Mouse (Mus musculus) intestine, postnatal 0 days (tissue): ENCODE measurements around the gene Ier3. TPM values are rescaled to one million over a fixed set of nuclear protein-coding genes. Genes with fewer than 3 reads are reported as not detected.
A peak's percentile ranks its signal among the peaks of the same experiment; 100 is the strongest.

Experiments used
- ATAC-seq: fragments of 200-750 bp; cut with Nextera tagmentation; 2 replicates; pipeline ENCODE4 v1.8.0; 2017; ENCODE audit warnings: mild to moderate bottlenecking, moderate TSS enrichment, moderate library complexity
- H3K27ac ChIP-seq: fragments of 300-500 bp; sonication (generic); 2 replicates; pipeline ENCODE4 v1.5.1; 2014; ENCODE audit warnings: mild to moderate bottlenecking, low read depth, low read length, moderate library complexity
- H3K27me3 ChIP-seq: fragments of 300-500 bp; sonication (generic); replicated peaks from 2 replicates; pipeline ENCODE4 v1.6.1; 2014; ENCODE audit warnings: low read length, mixed read lengths; ENCODE audit not compliant: control insufficient read depth, insufficient read depth
- H3K36me3 ChIP-seq: fragments of 300-500 bp; sonication (generic); 2 replicates; pipeline ENCODE4 v1.6.1; 2014; ENCODE audit warnings: mild to moderate bottlenecking, moderate library complexity; ENCODE audit not compliant: control insufficient read depth, insufficient read depth
- H3K4me1 ChIP-seq: fragments of 300-500 bp; sonication (generic); replicated peaks from 2 replicates; pipeline ENCODE4 v1.6.1; 2014; ENCODE audit warnings: antibody characterized with exemption, low read length, mixed read lengths; ENCODE audit not compliant: control insufficient read depth, insufficient read depth
- H3K4me2 ChIP-seq: fragments of 300-500 bp; sonication (generic); replicated peaks from 2 replicates; pipeline ENCODE4 v1.6.1; 2014; ENCODE audit warnings: low read depth, mild to moderate bottlenecking, moderate library complexity
- H3K4me3 ChIP-seq: fragments of 300-500 bp; sonication (generic); 2 replicates; pipeline ENCODE4 v1.5.1; 2014; ENCODE audit warnings: low read depth, low read length
- H3K9ac ChIP-seq: fragments of 300-500 bp; sonication (generic); 2 replicates; pipeline ENCODE4 v1.6.1; 2014; ENCODE audit warnings: mild to moderate bottlenecking, low read depth, low read length
- H3K9me3 ChIP-seq: fragments of 300-500 bp; sonication (generic); 2 replicates; pipeline ENCODE4 v1.6.1; 2016; ENCODE audit warnings: mixed run types; ENCODE audit not compliant: control insufficient read depth
- CTCF ChIP-seq: sonication (generic); IDR thresholded peaks from 2 replicates; pipeline ENCODE4 v1.5.1; 2016; ENCODE audit warnings: low read depth, mild to moderate bottlenecking, control low read depth, antibody characterized with exemption, moderate library complexity
- WGBS: fragments of 180-500 bp; shearing (Covaris S2); extraction: QIAGEN DNeasy Blood & Tissue Kit; methylation state at CpG from one replicate; pipeline ENCODE4 v1.1.7; 2014; 5-methylcytosine and 5-hydroxymethylcytosine counted together
- polyA plus RNA-seq: library from polyadenylated mRNA; unstranded; fragments of >200 nt; fragmentation: Nextera tagmentation; extraction: Ambion mirVana; gene quantifications from 2 replicates; pipeline ENCODE4 v1.2.1, GENCODE M21; 2015

Gene Ier3
- polyA plus RNA-seq, 1 experiment from 2014 or later: 34.6 TPM

- ATAC-seq: no peak
- 84% methylated on average over 2 of the region's 2 CpGs for WGBS
- no peaks in the 10 kb centered on the region for H3K9me3 ChIP-seq
These were observed 39.1 kb upstream of the Ier3 start for GRCm38 (mm10) chr17:35782398-35782797.

GRCm38 (mm10) chr17:35782924-35783323 is 38.6 kb upstream of the Ier3 start:
- H3K4me3 ChIP-seq: no peak overlapping the region
- H3K27me3 ChIP-seq: no peaks in the 10 kb centered on the region
- no peak for TF ChIP-seq CTCF
- H3K4me1 ChIP-seq: no peaks in the 10 kb centered on the region
- no peak overlapping the region for H3K27ac ChIP-seq
- WGBS: 80% methylated on average over 5 of the region's 5 CpGs
- no peak overlapping the region for H3K9ac ChIP-seq
- H3K36me3 ChIP-seq: no peaks in the 10 kb centered on the region
- H3K9me3 ChIP-seq: no peaks in the 10 kb centered on the region
- no peak overlapping the region for H3K4me2 ChIP-seq
- no peak for ATAC-seq

More at GRCm38 (mm10) chr17:35782398-35782797, 39.1 kb upstream of the Ier3 start:
- Histone ChIP-seq H3K4me3 (no peak overlapping the region), H3K27ac (no peak overlapping the region), H3K9ac (no peak overlapping the region), H3K36me3 (no peaks in the 10 kb centered on the region), H3K4me1 (peaks cover under 1% of the 10 kb centered on the region; the same call in 1 of the 2 replicates), H3K4me2 (no peak overlapping the region), H3K27me3 (no peaks in the 10 kb centered on the region)
- peak; percentile 51 for TF ChIP-seq CTCF

- peak; percentile 36; the same call in 1 of the 2 replicates for ATAC-seq
- Histone ChIP-seq H3K4me3 (no peak overlapping the region), H3K4me2 (no peak overlapping the region), H3K27me3 (no peaks in the 10 kb centered on the region), H3K27ac (no peak overlapping the region), H3K9ac (no peak overlapping the region), H3K36me3 (no peaks in the 10 kb centered on the region), H3K9me3 (no peaks in the 10 kb centered on the region), H3K4me1 (no peaks in the 10 kb centered on the region)
- no peak for TF ChIP-seq CTCF
- 78% methylated on average over 6 of the region's 6 CpGs for WGBS
These were observed 37.5 kb upstream of the Ier3 start for GRCm38 (mm10) chr17:35783944-35784343.

GRCm38 (mm10) chr17:35785140-35785539 is 36.3 kb upstream of the Ier3 start:
- Histone ChIP-seq H3K4me2 (no peak overlapping the region), H3K9me3 (no peaks in the 10 kb centered on the region), H3K9ac (no peak overlapping the region), H3K4me3 (no peak overlapping the region), H3K27ac (no peak overlapping the region), H3K4me1 (no peaks in the 10 kb centered on the region), H3K36me3 (no peaks in the 10 kb centered on the region), H3K27me3 (no peaks in the 10 kb centered on the region)
- no peak for ATAC-seq
- no peak for TF ChIP-seq CTCF
- 76% methylated on average over 4 of the region's 4 CpGs for WGBS

GRCm38 (mm10) chr17:35787493-35787892 is 34.0 kb upstream of the Ier3 start:
- ATAC-seq: no peak
- no peak overlapping the region for H3K9ac ChIP-seq
- no peaks in the 10 kb centered on the region for H3K36me3 ChIP-seq
- no peaks in the 10 kb centered on the region for H3K27me3 ChIP-seq
- H3K27ac ChIP-seq: no peak overlapping the region
- no peak overlapping the region for H3K4me2 ChIP-seq
- H3K9me3 ChIP-seq: no peaks in the 10 kb centered on the region
- TF ChIP-seq CTCF: no peak
- H3K4me3 ChIP-seq: no peak overlapping the region
- H3K4me1 ChIP-seq: no peaks in the 10 kb centered on the region

DNA sequence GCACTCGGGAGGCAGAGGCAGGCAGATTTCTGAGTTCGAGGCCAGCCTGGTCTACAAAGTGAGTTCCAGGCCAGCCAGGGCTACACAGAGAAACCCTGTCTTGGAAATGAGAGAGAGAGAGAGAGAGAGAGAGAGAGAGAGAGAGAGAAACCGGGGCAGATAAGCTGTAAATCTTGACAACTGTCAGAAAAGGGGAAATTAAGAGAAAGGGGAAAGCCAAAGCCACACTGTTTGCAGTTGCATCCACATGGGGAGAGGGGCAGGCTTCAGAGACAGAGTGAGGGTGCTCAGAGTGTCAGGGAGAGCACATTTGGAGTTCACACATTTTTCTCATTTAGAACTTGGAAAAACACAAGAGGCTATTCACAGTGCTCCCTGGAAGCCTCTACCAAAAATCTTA is 33.5 kb upstream of the Ier3 start:
- 69% methylated on average over 3 of the region's 3 CpGs for WGBS

GRCm38 (mm10) chr17:35790933-35791332 is 30.6 kb upstream of the Ier3 start:
- H3K4me3 ChIP-seq: no peak overlapping the region
- TF ChIP-seq CTCF: no peak
- no peaks in the 10 kb centered on the region for H3K36me3 ChIP-seq
- H3K27ac ChIP-seq: no peak overlapping the region
- H3K4me2 ChIP-seq: no peak overlapping the region
- no peaks in the 10 kb centered on the region for H3K4me1 ChIP-seq
- H3K9me3 ChIP-seq: no peaks in the 10 kb centered on the region
- 62% methylated on average over 4 of the region's 4 CpGs for WGBS
- no peak overlapping the region for H3K9ac ChIP-seq
- no peak for ATAC-seq
- no peaks in the 10 kb centered on the region for H3K27me3 ChIP-seq

More for the DNA sequence above, 33.5 kb upstream of the Ier3 start:
- Histone ChIP-seq H3K4me2 (no peak overlapping the region), H3K4me3 (no peak overlapping the region), H3K36me3 (no peaks in the 10 kb centered on the region), H3K27me3 (no peaks in the 10 kb centered on the region), H3K9ac (no peak overlapping the region), H3K9me3 (no peaks in the 10 kb centered on the region), H3K4me1 (no peaks in the 10 kb centered on the region), H3K27ac (no peak overlapping the region)
- no peak for ATAC-seq
- TF ChIP-seq CTCF: no peak
